Mouse (Mus musculus): ENCODE measurements at regions not wholly inside any gene's neighbourhood (a gene's known extent, or its start where the extent isn't known, plus 50 kb on each side); places are given as distances from the start of the nearest gene placed in this dataset.
"Not testable (repeated sequence)": the region's sequence is repeated elsewhere in the genome, so short reads cannot be mapped to it uniquely, and the experiment has no call there.

DNA sequence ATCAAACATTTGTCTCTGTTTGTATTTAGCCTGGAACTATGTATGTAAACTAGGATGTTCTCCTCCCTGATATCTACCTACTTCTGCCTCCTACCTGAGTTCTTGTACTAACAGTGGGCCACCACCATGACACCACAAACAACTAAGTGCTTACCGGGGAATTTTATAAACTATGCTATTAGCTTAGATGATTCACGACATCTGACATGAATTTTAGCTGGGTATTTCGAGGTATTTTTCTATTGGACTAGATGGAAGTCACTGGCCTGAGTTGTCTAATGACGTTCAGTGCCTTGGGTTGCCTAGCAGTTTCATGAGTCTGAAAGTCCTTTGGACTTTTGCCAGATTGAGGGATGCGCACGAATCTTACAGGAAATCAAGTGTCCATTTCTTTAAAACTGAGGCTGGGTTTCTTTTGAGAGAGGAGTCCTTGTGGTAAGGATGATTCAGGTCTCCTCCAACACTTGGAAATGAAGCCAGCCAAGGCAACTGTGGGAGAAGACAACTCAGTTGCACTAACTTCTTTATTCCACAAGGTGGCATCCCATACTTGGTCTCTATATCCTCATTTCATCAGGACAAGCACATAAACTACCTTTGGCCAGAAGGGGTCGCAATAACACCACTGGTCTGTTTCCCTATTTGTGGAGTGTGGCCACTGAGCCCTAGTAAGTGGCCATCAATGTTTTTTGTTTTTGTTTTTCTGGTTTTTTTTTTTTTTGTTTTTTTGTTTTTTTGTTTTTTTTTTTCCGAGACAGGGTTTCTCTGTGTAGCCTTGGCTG, 131.4 kb upstream of the Gdi2 start:
- H3K4me1 ChIP-seq (ENCODE audit: control insufficient read depth, insufficient read depth, low read length); H3K9ac ChIP-seq (ENCODE audit: low read depth, poor library complexity, severe bottlenecking); H3K36me3 ChIP-seq (ENCODE audit: control insufficient read depth, insufficient read depth, low read length, poor library complexity, severe bottlenecking); H3K9me3 ChIP-seq (replicated peaks; ENCODE audit: control insufficient read depth, insufficient read depth, low read length, poor library complexity, severe bottlenecking); H3K4me3 ChIP-seq (ENCODE audit: low read depth, low read length); H3K27me3 ChIP-seq (ENCODE audit: control insufficient read depth, insufficient read depth, low read length, poor library complexity, severe bottlenecking); H3K27ac ChIP-seq (ENCODE audit: insufficient read depth, low read length): not testable (repeated sequence)
- peak; percentile 31 for TF ChIP-seq CTCF (IDR thresholded peaks at IDR 0.05; ENCODE audit: low read depth, low read length)

DNA sequence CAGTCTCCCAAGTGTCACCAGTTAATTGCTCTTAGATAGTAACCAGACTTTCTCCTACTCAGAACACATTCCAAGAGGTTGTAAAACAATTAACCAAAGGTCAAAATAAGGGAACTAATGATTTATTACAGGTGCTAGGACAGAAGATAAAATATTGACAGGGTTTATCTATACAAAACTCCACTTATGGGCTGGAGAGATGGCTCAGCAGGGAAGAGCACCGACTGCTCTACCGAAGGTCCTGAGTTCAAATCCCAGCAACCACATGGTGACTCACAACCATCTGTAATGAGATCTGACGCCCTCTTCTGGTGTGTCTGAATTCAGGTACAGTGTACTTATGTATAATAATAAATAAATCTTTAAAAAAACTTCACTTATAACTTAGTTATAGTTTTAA, 127.6 kb upstream of the Gdi2 start:
- H3K9me3 ChIP-seq (replicated peaks; ENCODE audit: control insufficient read depth, insufficient read depth, low read length, poor library complexity, severe bottlenecking); H3K4me1 ChIP-seq (ENCODE audit: control insufficient read depth, insufficient read depth, low read length); H3K9ac ChIP-seq (ENCODE audit: low read depth, poor library complexity, severe bottlenecking); H3K4me3 ChIP-seq (ENCODE audit: low read depth, low read length); H3K36me3 ChIP-seq (ENCODE audit: control insufficient read depth, insufficient read depth, low read length, poor library complexity, severe bottlenecking); H3K27me3 ChIP-seq (ENCODE audit: control insufficient read depth, insufficient read depth, low read length, poor library complexity, severe bottlenecking); H3K27ac ChIP-seq (ENCODE audit: insufficient read depth, low read length): not testable (repeated sequence)

DNA sequence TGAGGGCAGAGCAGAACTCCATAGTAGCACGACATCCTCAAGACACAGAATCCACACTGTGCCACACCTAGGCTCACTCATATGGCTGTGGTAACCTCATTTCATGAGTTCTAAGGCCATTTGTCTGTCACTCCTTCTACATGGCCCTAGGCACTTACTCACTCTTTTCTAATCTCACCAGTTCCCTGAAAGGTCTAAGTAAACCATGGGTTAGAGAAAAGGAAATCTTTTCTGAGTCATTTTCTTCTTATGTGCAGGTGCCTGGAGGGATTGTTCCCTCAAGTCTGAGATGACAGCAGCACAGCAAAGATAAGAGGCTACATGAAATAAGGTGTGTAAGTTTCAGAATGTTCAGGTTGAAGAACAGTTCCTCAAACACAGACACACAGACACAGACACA, 120.8 kb upstream of the Gdi2 start:
- no peak overlapping the region for H3K27ac ChIP-seq (ENCODE audit: insufficient read depth, low read length)
- no peak overlapping the region for H3K9ac ChIP-seq (ENCODE audit: low read depth, poor library complexity, severe bottlenecking)

DNA sequence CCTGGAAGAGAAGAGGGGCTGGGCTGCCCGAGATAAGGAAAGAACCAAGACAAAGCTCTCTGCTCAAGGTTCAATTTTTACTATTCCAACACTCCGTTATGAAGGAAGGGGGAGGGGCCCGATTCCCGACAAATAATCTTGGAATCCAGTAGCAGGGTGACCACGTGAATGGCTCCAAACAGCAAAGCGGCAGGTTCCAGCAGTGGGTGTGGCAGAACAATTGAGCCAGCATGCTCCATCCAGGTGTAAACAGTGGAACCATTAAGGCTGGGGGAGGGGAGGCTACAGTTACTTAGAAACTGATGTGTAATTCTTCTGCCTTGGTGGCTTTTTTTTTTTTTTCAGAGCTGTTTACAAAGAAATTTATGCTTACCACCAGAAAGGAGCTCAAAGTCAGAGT, 82.5 kb upstream of the Gdi2 start:
- not testable (repeated sequence) for H3K9me3 ChIP-seq (replicated peaks; ENCODE audit: control insufficient read depth, insufficient read depth, low read length, poor library complexity, severe bottlenecking); H3K27me3 ChIP-seq (ENCODE audit: control insufficient read depth, insufficient read depth, low read length, poor library complexity, severe bottlenecking); H3K9ac ChIP-seq (ENCODE audit: low read depth, poor library complexity, severe bottlenecking); H3K27ac ChIP-seq (ENCODE audit: insufficient read depth, low read length); H3K36me3 ChIP-seq (ENCODE audit: control insufficient read depth, insufficient read depth, low read length, poor library complexity, severe bottlenecking); H3K4me3 ChIP-seq (ENCODE audit: low read depth, low read length); H3K4me1 ChIP-seq (ENCODE audit: control insufficient read depth, insufficient read depth, low read length)
- TF ChIP-seq EP300 (IDR thresholded peaks at IDR 0.05; ENCODE audit: insufficient read depth, low read depth, low read length): peak; percentile 66; the same call in 1 of the 2 replicates

More for the DNA sequence above, 120.8 kb upstream of the Gdi2 start:
- TF ChIP-seq POLR2A (IDR thresholded peaks at IDR 0.05; ENCODE audit: insufficient read depth, low read length) (no peak), EP300 (IDR thresholded peaks at IDR 0.05; ENCODE audit: insufficient read depth, low read depth, low read length) (no peak), CTCF (IDR thresholded peaks at IDR 0.05; ENCODE audit: low read depth, low read length) (no peak)
- no peak overlapping the region for H3K4me3 ChIP-seq (ENCODE audit: low read depth, low read length)
- H3K36me3 ChIP-seq (ENCODE audit: control insufficient read depth, insufficient read depth, low read length, poor library complexity, severe bottlenecking): no peaks in the 10 kb centered on the region
- H3K4me1 ChIP-seq (ENCODE audit: control insufficient read depth, insufficient read depth, low read length): no peaks in the 10 kb centered on the region
- no peaks in the 10 kb centered on the region for H3K27me3 ChIP-seq (ENCODE audit: control insufficient read depth, insufficient read depth, low read length, poor library complexity, severe bottlenecking)
- H3K9me3 ChIP-seq (replicated peaks; ENCODE audit: control insufficient read depth, insufficient read depth, low read length, poor library complexity, severe bottlenecking): peaks cover 23% of the 10 kb centered on the region

DNA sequence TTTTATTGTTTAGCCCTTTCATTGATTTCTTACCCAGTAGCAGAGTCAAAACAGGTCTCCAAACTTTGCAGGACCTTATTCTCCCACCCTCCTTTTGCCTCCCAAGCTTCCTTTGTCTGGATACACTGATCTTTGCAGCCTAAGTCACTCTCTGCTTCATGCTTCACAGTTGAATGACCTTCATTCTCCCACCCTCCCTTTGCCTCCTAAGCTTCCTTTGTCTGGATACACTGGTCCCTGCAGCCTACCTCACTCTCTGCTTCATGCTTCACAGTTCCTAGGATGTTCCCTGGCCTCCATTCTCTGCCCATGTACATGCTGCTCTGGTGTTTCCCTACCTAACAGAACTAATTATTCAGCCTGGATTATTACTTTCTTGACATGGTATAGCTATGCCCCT, 61.0 kb upstream of the Gdi2 start:
- Histone ChIP-seq H3K4me1 (ENCODE audit: control insufficient read depth, insufficient read depth, low read length) (peaks cover 1% of the 10 kb centered on the region), H3K9ac (ENCODE audit: low read depth, poor library complexity, severe bottlenecking) (no peak overlapping the region), H3K4me3 (ENCODE audit: low read depth, low read length) (no peak overlapping the region), H3K27ac (ENCODE audit: insufficient read depth, low read length) (no peak overlapping the region), H3K9me3 (replicated peaks; ENCODE audit: control insufficient read depth, insufficient read depth, low read length, poor library complexity, severe bottlenecking) (peaks cover 19% of the 10 kb centered on the region), H3K36me3 (ENCODE audit: control insufficient read depth, insufficient read depth, low read length, poor library complexity, severe bottlenecking) (peaks cover 15% of the 10 kb centered on the region), H3K27me3 (ENCODE audit: control insufficient read depth, insufficient read depth, low read length, poor library complexity, severe bottlenecking) (no peaks in the 10 kb centered on the region)
- TF ChIP-seq EP300 (IDR thresholded peaks at IDR 0.05; ENCODE audit: insufficient read depth, low read depth, low read length) (no peak), POLR2A (IDR thresholded peaks at IDR 0.05; ENCODE audit: insufficient read depth, low read length) (no peak)

DNA sequence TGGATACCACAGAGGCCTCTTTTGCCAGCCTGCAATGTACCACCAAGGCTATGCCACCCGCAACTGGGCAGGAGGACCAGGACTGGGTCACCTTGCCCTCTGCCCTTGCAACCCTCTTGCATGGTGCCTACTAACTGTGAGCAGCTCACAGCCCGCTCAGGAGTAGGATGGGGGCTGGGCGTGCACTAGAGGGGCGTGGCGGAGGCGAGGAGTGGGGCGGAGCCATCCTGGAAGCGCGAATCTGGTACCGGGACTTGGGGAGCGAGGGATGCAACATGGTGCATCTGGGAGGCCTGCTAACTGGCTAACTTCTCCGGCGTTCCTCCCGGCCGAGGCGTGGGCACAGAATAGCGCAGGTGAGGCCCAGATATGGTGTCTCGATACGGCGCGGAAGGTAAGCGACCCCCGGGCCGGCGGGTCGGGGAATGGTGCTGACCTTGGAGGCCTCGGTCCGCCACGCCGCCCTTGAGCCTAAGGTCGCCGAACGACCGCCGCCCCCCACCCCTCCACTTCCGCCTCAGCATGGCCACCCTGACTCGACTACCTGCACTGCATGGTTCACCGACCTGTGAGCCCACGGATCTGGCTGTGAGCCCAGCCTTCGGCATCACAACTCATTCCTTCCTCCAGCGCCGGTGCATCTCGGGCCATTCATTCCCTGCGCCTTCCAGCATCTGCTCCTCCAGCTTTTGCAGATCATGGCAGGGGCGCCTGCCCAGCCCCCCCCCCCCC, 59.7 kb upstream of the Gdi2 start:
- peaks cover 1% of the 10 kb centered on the region for H3K4me1 ChIP-seq (ENCODE audit: control insufficient read depth, insufficient read depth, low read length)
- peaks cover 22% of the 10 kb centered on the region for H3K36me3 ChIP-seq (ENCODE audit: control insufficient read depth, insufficient read depth, low read length, poor library complexity, severe bottlenecking)
- TF ChIP-seq EP300 (IDR thresholded peaks at IDR 0.05; ENCODE audit: insufficient read depth, low read depth, low read length) (peak; percentile 70; the same call in 1 of the 2 replicates), CTCF (IDR thresholded peaks at IDR 0.05; ENCODE audit: low read depth, low read length) (no peak), POLR2A (IDR thresholded peaks at IDR 0.05; ENCODE audit: insufficient read depth, low read length) (peak; percentile 76)
- H3K27me3 ChIP-seq (ENCODE audit: control insufficient read depth, insufficient read depth, low read length, poor library complexity, severe bottlenecking): no peaks in the 10 kb centered on the region
- peaks cover 29% of the 10 kb centered on the region for H3K9me3 ChIP-seq (replicated peaks; ENCODE audit: control insufficient read depth, insufficient read depth, low read length, poor library complexity, severe bottlenecking)
- peak overlapping the region; percentile 61 for H3K9ac ChIP-seq (ENCODE audit: low read depth, poor library complexity, severe bottlenecking)
- peak overlapping the region; percentile 89 for H3K4me3 ChIP-seq (ENCODE audit: low read depth, low read length)
- H3K27ac ChIP-seq (ENCODE audit: insufficient read depth, low read length): peak overlapping the region; percentile 60; the same call in 1 of the 2 replicates
